Mouse (Mus musculus) stomach, postnatal 0 days (tissue): ENCODE measurements around the gene Mrpl23.

Experiments used
- CTCF ChIP-seq: IDR thresholded peaks from 2 replicates; pipeline ENCODE4 v1.5.1; 2016; ENCODE audit warnings: antibody characterized with exemption, low read depth, mild to moderate bottlenecking, moderate library complexity
- EP300 ChIP-seq: optimal IDR thresholded peaks from 2 replicates; pipeline ENCODE3; 2016; ENCODE audit warnings: antibody characterized with exemption

GRCm38 (mm10) chr7:142572343-142572742 is 39.9 kb downstream of the Mrpl23 start:
- TF ChIP-seq CTCF (no peak), EP300 (no peak)
